Mouse (Mus musculus) cerebellum, postnatal 10 days (tissue): ENCODE measurements around the gene Zfp704.

ENCODE experiments used
- DNase-seq, 2 experiments: peaks; one replicate each; pipeline ENCODE4 v3.0.0; 2021; ENCODE audit warnings: mixed read lengths in 2 of 2

Gene Zfp704

DNA sequence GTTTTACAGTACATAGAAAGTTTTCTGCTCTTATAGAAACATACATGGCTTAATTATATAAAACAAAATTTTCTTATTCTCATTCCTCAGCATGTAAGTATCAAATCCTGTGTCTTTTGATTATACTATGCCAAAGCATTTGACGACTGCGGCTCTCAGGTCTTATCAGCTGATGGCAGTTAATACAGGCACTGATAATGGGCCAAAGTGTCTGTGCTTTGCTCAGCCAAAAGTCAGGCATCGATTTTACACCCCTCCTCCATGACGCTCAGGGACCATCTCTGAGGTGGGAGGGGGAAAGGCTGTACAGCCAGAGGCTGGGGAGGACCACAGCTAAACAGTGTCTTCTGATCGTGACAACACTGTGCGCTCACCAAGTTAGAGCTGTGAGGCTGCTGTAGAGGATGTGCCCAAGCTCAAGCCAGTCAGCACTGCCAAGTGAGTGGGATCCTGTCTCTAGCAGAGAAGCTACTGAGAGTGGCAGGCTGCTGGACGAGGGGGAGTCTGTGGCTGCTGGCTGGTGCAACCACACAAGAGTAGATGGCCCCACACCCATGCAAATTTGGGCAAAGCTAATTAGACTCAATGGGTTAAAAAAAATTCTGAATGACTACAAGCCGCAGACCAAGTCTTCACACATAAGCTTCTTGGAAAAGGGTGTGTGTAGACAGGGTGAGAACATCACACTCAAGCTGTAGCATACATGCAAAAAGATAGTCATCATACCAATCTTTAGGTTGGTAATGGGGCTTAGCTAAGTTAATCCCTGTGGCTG, 155.1 kb downstream of the Zfp704 start:
- no peak for DNase-seq

DNA sequence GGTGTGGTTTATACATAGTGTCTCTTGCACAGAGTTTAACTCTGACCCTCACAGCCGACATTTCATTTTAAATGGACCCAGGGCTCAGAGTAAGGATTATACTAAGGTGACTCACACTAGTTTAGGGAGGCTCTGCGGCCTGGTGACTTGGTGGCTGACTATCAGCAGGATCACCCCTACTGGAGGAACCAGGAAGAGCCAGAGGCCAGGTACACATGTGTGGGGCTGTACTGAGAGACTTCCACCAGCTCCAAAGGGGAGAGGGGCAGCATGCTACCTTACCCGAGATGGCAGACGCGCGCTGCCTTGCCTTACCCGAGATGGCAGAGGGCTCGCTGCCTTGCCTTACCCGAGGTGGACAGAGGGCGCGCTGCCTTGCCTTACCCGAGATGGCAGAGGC, 159.4 kb downstream of the Zfp704 start:
- no peak for DNase-seq

DNA sequence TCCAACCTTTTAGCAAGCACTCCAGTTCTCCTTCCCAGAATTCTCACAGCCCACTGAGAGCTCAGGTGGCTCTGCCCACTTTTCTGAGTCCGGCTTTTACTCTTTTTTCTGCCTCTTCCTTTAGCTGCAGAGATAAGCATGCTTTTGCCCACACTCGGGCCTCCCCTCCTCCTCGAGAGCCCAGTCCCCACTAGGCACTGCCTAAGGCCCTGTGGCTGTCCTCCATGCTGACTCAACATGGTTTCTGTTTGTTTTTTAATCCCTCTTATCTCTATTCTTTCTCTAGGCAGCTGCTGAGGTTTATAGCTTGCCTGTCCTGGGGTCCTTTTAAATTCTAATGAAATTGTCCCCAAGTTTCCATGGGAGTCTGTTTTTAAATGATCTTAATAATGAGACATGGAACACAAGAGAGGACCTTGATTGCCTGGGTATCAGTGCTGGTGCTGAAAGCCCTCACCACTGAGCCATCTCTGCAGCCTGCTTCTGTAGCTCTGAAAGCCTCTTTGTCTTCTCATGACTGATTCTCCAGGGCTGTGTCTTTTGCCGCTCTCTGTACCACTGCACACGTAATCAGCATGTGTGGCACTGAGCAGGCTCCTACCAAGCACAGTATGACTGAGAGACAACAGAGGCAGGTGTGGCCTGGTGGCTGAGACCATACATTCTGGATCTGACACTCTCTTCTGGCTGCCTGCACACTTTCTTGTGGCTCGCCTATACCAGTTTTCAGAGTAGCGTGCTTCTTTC, 160.5 kb downstream of the Zfp704 start:
- no peak for DNase-seq

DNA sequence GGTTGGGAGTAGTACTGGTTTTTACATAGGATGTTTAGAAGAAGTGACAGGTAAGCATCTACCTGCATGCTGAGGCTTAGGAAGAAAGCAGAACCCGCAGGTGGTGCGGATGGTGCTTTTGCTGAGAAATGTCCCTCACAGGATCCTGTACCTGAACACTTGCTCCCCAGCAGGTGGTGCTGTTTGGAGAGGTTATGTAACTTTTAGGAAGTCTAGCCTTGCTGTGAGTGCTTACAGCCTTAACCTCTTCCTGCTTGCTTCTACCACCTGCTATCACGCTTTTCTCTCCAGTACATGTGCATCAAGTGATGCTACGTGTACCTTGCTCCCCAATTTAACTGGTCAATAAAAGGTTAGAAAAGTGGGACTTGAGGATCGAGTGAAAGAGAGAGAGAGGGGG, 161.3 kb downstream of the Zfp704 start:
- DNase-seq = no peak

DNA sequence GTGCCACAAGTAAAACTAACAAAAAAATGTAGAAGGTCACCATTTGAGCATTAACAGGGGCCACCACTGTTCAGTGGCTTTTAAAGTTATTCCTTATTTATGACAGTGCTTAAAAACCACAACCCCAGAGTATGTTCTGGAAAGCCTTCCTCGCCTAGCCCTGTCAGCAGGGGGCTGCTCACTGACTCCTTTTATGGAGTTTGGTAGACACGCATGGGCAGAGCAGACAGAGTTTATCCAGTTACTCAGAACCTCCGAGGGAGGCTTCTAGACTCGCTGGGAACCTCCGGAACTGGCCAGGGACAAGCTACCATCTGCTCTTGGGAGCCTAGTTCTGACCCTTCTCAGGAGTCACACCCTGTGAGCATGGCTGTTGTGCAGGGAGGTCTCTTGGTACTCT, 165.3 kb downstream of the Zfp704 start:
- DNase-seq = peak in 1 of 2 experiments; percentile 21

DNA sequence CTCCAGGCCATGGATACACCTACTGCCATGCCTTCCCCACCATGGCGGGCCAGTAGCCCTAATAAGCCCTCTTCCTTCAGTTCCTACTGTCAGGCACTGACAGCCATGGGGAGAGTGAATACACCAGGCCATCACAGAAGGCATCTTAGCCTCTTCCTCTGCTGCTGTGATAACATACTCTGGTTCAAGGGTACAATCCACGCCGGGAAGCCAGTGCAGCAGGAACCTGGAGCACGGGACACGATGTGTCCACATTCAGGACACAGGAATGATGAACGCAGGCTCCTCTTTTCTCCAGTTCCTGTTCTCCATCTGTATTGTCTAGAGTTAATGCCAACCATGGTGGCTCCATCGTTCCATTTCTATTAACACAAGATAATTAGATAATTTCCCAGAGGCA, 165.9 kb downstream of the Zfp704 start:
- DNase-seq = no peak

DNA sequence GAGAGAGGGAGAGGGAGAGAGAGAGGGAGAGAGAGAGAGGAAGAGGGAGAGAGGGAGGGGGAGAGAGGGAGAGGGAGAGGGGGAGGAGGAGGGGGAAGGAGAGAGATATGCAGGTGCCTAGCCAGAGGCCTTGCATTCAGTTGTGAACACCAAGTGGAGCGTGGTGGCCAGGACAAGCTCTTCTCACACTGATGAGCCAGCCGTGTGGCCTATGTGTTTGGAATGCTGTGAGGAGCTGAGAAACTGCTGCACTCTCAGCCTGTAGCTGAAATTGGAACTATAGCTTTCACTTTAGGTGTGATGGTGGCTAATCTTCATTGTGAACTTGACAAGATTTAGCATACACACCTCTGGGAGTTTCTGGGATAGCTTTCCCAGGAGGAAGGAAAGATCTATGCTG, 166.4 kb downstream of the Zfp704 start:
- no peak for DNase-seq

DNA sequence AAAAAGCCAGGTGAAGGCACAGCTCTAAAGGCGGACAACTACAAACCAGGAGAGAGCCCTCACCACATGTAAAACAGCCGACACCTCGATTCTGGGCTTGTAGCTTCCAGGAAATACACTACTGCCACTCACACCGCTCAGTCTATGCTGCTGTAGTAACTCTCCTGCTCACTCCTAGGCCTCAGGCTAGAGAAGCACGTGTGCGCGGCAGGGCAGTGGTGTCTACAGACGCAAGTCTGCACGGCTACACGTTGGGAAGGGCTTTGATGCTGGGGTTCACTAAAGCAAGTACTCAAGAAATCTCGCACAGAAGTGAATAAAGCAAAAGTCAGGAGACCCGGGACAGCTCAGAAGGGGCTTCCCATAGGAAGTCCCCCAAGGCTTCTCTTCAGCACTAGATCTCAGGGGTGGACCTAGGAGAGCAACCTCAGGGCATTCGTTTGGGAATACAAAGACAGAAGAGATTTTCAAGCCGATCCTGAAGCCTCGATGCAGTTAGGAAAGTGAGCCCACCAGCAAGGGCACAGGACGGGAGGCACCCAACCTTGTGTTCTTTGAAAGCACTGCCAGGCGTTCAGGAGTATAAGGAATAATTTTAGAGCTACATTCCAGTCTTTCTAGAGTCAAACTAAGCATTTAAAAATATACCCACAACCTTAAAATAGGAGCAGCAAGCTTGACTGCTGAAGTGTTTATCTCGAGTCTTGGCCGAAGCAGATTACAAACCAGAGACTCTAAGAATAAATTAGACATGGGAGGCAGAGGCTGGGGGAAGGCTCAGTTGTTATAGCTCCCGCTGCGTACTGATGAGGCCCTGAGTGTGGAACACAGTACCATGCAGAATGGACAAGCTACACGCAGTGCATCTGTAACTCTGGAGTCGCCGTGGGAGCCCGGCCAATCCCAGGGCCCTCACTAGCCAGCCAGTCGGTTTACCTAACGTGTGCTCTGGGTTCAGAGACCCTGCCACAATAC, 168.0 kb downstream of the Zfp704 start:
- no peak for DNase-seq

DNA sequence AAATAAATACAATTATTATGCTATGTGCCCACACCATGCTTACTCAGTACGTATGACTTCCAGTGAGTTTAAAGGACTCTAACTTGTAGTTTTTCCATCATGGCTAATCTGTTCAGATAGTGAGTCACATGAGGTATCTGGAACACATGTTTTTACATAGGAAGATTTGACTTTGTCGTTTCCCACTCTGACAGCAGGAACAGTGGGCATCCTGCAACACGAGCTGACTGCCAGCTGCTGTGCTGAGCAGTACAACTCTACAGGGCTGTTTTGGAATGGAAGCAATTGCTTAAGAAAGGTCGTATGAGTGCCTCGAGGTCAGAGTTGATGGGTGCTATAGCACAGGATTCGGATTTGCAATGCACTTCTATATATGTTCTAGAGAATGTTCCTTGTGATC, 169.4 kb downstream of the Zfp704 start:
- no peak for DNase-seq

DNA sequence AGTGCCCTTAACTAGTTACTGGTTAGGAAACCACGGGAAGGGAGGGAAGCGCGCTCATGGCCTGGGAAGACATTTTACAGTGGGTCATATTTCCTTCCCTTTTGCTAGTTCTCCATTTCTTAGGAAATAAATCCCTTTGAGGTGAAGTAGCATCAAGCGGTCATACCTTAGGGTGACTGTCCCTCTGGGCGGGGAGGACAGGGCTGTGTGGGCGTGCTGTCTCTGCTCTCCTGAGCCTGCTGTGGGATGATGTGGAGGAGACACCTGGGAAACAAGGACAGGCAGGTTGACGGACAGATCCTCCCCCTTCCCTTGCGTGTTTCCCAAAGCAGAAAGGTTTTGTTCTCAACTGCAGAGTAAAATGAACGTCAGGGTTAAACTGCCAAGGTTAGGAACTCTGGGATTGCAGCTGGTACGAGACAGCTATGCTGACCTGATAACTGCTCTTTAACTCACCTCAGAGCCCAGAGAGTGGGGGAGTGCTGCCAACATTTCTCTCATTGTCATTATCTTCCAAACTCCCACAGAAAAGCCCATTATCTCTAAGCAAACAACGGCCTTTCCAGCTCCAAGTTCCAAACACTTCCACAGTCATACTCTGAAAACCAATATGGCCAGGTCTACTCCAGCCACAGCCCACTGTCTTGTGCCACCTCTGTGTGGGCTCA, 170.1 kb downstream of the Zfp704 start:
- DNase-seq = no peak

DNA sequence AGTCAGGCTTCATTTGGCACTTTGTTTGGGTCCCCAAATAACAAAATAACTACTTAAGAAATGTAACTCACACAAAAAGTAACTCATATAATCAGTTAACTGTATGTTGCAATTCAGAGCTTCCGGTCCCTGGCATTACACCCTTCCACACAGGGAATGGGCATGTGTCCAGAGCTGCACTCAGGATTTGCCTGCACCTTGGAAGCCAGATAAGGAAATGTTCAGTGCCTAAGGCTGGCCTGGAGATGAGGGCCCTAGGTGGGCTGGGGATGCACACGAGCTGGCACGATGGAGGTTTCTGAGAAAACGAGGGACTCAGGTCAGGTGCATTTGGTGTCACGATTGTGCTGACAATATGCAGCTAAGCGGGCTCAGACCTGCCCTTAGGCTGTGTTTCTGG, 173.6 kb downstream of the Zfp704 start:
- peak; percentile 65 to 72 for DNase-seq

DNA sequence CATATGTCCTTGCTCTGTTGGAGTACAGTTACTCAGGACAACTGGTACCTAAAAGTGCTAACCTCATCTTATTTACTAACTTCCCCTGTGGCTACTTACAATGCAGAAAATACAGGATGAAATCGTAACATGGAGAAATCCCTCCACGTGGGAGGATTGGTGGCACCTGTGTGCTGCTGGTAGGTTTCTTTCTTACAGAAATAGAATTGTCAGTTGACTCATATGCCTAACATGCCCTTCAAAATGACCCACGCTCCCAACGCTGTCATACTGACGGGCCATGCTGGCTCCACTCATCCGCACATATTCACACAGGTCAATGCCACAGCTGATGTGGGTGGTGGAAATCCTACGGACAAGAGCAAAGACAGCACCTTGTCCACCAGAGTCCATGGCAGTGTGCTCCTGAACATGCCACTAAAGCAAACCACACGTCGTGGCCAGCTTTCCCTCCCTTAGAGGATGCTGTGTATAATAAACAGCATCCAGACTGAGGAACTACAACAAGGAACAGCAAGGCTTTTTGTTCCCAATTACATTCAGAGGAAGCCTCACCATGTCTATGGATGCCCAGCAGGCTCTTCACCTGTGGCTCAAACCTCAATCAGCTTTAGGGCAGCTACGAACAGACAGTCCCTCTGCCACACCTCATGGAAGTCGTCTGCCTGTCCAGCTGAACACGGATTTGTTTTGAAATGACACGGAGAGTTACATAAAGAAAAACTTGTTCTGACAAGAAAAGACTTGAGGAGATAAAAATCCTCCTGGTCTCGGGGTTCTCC, 175.3 kb downstream of the Zfp704 start:
- no peak for DNase-seq

DNA sequence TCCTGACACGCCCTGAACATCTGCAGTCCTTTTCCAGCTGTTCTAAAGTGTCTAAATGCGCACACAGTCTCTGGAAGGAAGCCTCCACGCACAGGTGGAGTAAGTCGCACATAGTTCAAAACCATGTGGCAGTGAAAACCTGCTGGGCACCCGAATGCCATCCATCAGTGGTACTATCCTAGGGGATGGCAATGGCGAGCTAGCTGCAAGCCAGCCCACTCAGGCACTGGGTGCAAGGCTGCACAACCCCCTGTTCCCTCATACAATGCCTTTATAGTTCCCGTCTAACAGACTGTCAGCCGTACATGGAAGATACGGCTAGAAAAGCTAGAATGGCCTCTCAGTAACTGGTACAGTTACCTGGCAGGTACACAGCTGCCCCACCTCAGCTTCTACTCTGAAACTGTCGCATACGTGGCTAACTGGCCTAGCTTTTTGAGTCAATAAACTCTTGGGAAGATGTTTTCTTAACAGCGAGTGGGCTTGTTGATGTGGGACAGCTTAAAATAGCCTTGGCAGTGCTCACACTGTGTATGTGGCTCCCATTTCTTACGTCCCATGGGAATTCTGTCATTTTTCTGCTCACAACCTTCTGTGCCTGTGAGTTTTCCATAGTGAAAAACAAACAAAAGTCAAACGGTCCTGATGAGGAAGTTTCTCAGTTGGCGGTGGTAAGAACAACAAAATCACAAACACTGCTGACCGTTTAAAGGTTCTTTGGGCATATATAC, 176.9 kb downstream of the Zfp704 start:
- DNase-seq = no peak

DNA sequence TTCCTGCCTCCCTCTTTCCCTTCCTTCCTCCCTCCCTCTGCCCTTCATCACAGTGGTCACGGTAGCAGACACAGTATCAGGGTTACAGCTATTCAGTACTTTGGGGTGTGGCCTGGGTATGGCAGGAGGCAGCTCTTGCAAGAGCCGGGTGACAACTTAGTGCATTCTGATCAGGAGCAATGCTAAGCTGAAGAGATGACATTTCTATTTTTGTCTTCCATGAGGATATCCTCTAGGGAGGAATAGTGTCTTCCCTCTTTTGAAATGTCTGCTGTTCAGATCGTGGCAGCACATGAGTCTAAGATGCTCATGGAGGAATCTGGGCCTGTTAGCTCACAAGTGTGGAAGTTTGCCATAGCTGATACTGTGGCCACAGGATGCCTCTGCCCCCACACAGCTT, 177.7 kb downstream of the Zfp704 start:
- no peak for DNase-seq

DNA sequence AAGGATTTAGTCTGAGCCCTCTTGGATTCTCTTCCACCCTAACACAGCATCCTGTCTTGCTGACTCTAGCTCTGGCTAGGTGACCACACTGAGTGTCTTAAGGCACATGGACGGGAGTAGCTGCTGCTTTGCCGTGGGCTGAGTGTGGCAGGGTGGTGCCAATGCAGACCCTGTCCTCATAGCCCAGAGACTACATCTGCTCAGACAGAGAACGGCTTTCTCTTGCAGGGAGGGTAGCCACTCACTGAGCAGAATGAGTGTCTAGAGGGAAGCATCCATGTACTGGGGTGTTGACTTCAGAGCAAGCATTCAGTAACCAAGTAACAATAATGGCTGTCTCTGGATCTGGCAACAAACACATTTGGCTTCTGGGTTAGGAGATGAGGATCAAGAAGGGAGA, 179.9 kb downstream of the Zfp704 start:
- DNase-seq = no peak

DNA sequence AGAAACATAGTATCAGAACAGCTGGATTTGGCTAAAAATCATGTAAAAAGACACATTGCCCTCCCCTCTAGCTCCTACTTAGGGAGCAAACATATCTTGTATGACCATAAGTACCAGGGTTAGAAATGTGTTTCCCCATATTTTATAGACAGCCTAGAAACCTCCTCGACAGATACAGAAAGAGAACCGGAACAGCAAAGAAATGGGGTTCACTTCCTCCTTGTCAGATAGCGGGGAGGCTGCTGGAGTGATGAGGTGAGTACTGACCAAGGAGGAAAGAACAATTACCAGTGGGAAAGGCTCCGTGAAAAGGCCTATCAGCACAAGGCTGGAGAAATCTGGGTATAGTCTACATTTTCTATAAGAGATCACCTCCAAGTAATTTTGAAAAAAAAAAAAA, 182.1 kb downstream of the Zfp704 start:
- DNase-seq = no peak

DNA sequence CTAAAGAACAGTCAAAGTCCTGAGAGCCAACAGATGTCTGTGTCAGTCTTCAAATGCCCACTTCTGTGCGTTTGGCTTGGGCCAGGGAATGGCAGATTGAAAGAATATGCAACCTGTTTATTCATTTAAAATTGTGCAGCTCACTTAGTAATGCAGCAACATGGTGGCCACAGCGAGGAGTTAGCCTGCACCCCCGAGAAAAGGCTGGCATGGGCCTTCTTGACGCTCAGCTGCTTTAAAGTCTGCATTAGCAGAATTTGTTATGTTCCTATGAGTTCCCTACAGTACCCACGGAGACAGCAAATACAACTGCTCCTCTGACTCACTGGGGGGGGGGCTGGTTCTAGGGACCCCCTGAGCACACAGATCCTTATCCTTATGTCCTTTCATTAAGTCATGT, 184.2 kb downstream of the Zfp704 start:
- DNase-seq = no peak

DNA sequence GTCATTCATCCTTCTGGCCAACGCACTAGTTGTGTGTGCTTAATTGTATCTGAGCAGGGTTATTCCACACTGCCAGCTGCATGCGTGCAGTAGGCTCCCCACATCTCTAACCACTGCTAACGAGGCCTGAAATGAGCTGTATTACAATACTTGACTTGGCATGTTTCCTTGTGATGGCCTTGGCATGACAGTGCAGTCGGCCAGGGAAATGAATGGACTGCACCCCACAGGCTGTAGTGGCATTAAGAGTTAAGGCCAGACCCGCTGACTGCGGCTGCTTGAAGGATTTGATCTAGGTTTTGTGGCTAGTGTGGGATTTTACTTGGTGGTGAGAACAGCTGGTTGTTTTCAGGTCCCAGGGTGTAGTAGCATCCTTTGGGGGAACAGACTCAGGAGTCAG, 185.2 kb downstream of the Zfp704 start:
- DNase-seq = no peak

DNA sequence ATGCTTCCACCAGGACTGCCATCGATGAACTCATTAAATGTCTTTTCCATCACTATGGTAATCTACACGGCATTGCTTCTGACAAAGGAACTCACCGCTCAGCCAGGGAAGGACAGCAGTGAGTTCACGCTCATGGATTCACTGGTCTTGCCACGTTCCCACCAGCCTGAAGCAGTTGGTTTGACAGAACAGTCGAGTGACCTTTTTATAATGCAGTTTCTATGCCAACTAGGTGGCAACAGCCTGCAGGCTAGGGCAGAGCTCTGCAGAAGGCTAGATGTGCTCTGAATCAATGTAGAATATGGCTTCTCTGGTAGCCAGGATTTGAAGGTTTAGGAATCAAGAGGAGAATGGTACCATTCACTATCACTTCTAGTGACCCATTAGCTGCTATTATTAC, 186.2 kb downstream of the Zfp704 start:
- peak in 1 of 2 experiments; percentile 18 for DNase-seq

DNA sequence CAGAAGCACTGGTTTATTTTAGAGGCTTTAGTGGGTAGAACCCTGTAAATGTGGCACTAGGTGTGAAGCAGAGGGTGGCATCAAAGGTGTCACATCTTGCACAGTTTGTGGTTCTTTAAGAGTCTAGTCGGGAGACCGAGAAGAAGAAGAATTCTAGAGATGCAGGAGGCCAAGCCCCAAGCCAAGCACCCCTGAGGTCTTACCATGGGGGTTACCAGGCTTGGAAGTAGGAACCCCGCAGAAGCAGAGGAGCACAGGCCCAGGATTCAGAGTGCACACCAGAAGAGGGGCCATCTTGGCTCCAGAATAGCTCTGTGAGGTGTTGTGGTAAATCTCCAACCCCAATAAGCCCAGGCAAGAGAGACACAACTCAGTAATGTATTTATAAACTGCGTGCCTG, 201.0 kb downstream of the Zfp704 start:
- no peak for DNase-seq

DNA sequence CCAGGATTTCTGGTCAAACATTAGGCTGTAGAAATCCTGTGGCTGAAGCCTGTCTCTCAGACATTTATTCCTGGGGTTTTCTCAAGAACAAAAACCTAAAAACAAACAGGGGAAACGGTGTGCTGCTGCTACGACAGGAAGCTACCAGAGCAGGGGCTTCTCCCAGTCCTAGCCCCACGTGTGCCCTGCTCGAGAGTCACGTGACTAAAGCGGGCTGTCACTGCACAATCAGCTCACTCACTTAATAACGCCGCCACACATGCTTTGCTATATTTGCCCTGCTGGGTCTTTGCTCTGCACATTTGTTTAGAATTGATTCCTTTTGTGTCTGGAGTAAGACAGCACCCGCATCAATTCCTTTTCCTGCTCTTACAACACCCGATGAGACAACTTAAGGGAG, 202.1 kb downstream of the Zfp704 start:
- DNase-seq = no peak
